Mouse (Mus musculus): ENCODE measurements around the gene Pithd1. TPM values are rescaled to one million over a fixed set of nuclear protein-coding genes. Genes with fewer than 3 reads are reported as not detected.

Gene Pithd1
- polyA plus RNA-seq, 1 experiment = 140 TPM

- Histone ChIP-seq H3K36me3 (ENCODE audit: control insufficient read depth, insufficient read depth, low read length) (peaks cover 10% of the 10 kb centered on the region), H3K27me3 (ENCODE audit: control insufficient read depth, insufficient read depth, low read length) (no peaks in the 10 kb centered on the region), H3K4me1 (replicated peaks; ENCODE audit: control insufficient read depth, insufficient read depth, low read length) (peaks cover 22% of the 10 kb centered on the region), H3K4me3 (ENCODE audit: control insufficient read depth, insufficient read depth, low read length) (no peak overlapping the region), H3K27ac (ENCODE audit: control insufficient read depth, insufficient read depth, low read length) (no peak overlapping the region)
- TF ChIP-seq POLR2A (IDR thresholded peaks at IDR 0.05; ENCODE audit: control insufficient read depth, extremely low read depth, insufficient read depth, low read length, poor library complexity) (no peak), CTCF (IDR thresholded peaks at IDR 0.05; ENCODE audit: borderline replicate concordance, control insufficient read depth, extremely low read depth, insufficient read depth, low read length, poor library complexity) (no peak)
- 96% methylated on average over 12 of the region's 12 CpGs for WGBS
- DNase-seq = no peak
These were observed 10.9 kb downstream of the Pithd1 start for GRCm38 (mm10) chr4:135976146-135976545.

GRCm38 (mm10) chr4:135972911-135973811 is 13.9 kb downstream of the Pithd1 start:
- TF ChIP-seq CTCF (IDR thresholded peaks at IDR 0.05; ENCODE audit: borderline replicate concordance, control insufficient read depth, extremely low read depth, insufficient read depth, low read length, poor library complexity) (no peak), POLR2A (IDR thresholded peaks at IDR 0.05; ENCODE audit: control insufficient read depth, extremely low read depth, insufficient read depth, low read length, poor library complexity) (no peak)
- Histone ChIP-seq H3K4me1 (replicated peaks; ENCODE audit: control insufficient read depth, insufficient read depth, low read length) (peaks cover 22% of the 10 kb centered on the region), H3K36me3 (ENCODE audit: control insufficient read depth, insufficient read depth, low read length) (peaks cover 23% of the 10 kb centered on the region), H3K27ac (ENCODE audit: control insufficient read depth, insufficient read depth, low read length) (peak overlapping the region; percentile 37), H3K27me3 (ENCODE audit: control insufficient read depth, insufficient read depth, low read length) (no peaks in the 10 kb centered on the region), H3K4me3 (ENCODE audit: control insufficient read depth, insufficient read depth, low read length) (peak overlapping the region; percentile 83)
- DNase-seq = no peak
- 29% methylated on average over 13 of the region's 13 CpGs for WGBS

GRCm38 (mm10) chr4:135972556-135972906 is 14.5 kb downstream of the Pithd1 start, which contains the start of gene Lypla2:
Gene Lypla2 (minus strand): TSS chr4:135972626.
- peaks cover 22% of the 10 kb centered on the region for H3K4me1 ChIP-seq (replicated peaks; ENCODE audit: control insufficient read depth, insufficient read depth, low read length)
- no peaks in the 10 kb centered on the region for H3K27me3 ChIP-seq (ENCODE audit: control insufficient read depth, insufficient read depth, low read length)
- no peak for TF ChIP-seq CTCF (IDR thresholded peaks at IDR 0.05; ENCODE audit: borderline replicate concordance, control insufficient read depth, extremely low read depth, insufficient read depth, low read length, poor library complexity)
- peak; percentile 55; the same call in 1 of the 2 replicates for TF ChIP-seq POLR2A (IDR thresholded peaks at IDR 0.05; ENCODE audit: control insufficient read depth, extremely low read depth, insufficient read depth, low read length, poor library complexity)
- 1% methylated on average over 19 of the region's 19 CpGs for WGBS
- H3K4me3 ChIP-seq (ENCODE audit: control insufficient read depth, insufficient read depth, low read length) = peak within 1 kb of the TSS; percentile 83
- DNase-seq = peak; percentile 80
- H3K36me3 ChIP-seq (ENCODE audit: control insufficient read depth, insufficient read depth, low read length) = peaks cover 27% of the 10 kb centered on the region
- peak within 1 kb of the TSS; percentile 37 for H3K27ac ChIP-seq (ENCODE audit: control insufficient read depth, insufficient read depth, low read length)

GRCm38 (mm10) chr4:135971805-135972555 is 15.1 kb downstream of the Pithd1 start:
- H3K36me3 ChIP-seq (ENCODE audit: control insufficient read depth, insufficient read depth, low read length) = peaks cover 32% of the 10 kb centered on the region
- peaks cover 22% of the 10 kb centered on the region for H3K4me1 ChIP-seq (replicated peaks; ENCODE audit: control insufficient read depth, insufficient read depth, low read length)
- H3K27me3 ChIP-seq (ENCODE audit: control insufficient read depth, insufficient read depth, low read length) = no peaks in the 10 kb centered on the region
- H3K27ac ChIP-seq (ENCODE audit: control insufficient read depth, insufficient read depth, low read length) = peak overlapping the region; percentile 9; the same call in 1 of the 2 replicates
- DNase-seq = peak; percentile 46
- H3K4me3 ChIP-seq (ENCODE audit: control insufficient read depth, insufficient read depth, low read length) = peak overlapping the region; percentile 83
- WGBS = 1% methylated on average over 35 of the region's 35 CpGs
- TF ChIP-seq CTCF (IDR thresholded peaks at IDR 0.05; ENCODE audit: borderline replicate concordance, control insufficient read depth, extremely low read depth, insufficient read depth, low read length, poor library complexity) (peak; percentile 17; the same call in 1 of the 2 replicates), POLR2A (IDR thresholded peaks at IDR 0.05; ENCODE audit: control insufficient read depth, extremely low read depth, insufficient read depth, low read length, poor library complexity) (no peak)

GRCm38 (mm10) chr4:135970585-135970984 is 16.5 kb downstream of the Pithd1 start:
- no peak for DNase-seq
- Histone ChIP-seq H3K27me3 (ENCODE audit: control insufficient read depth, insufficient read depth, low read length) (no peaks in the 10 kb centered on the region), H3K27ac (ENCODE audit: control insufficient read depth, insufficient read depth, low read length) (no peak overlapping the region), H3K4me3 (ENCODE audit: control insufficient read depth, insufficient read depth, low read length) (no peak overlapping the region), H3K4me1 (replicated peaks; ENCODE audit: control insufficient read depth, insufficient read depth, low read length) (peaks cover 22% of the 10 kb centered on the region), H3K36me3 (ENCODE audit: control insufficient read depth, insufficient read depth, low read length) (peaks cover 26% of the 10 kb centered on the region)
- 93% methylated on average over 11 of the region's 11 CpGs for WGBS
- TF ChIP-seq CTCF (IDR thresholded peaks at IDR 0.05; ENCODE audit: borderline replicate concordance, control insufficient read depth, extremely low read depth, insufficient read depth, low read length, poor library complexity) (no peak), POLR2A (IDR thresholded peaks at IDR 0.05; ENCODE audit: control insufficient read depth, extremely low read depth, insufficient read depth, low read length, poor library complexity) (no peak)

GRCm38 (mm10) chr4:135969070-135969750 is 17.9 kb downstream of the Pithd1 start:
- H3K27me3 ChIP-seq (ENCODE audit: control insufficient read depth, insufficient read depth, low read length) = no peaks in the 10 kb centered on the region
- no peak overlapping the region for H3K27ac ChIP-seq (ENCODE audit: control insufficient read depth, insufficient read depth, low read length)
- H3K4me3 ChIP-seq (ENCODE audit: control insufficient read depth, insufficient read depth, low read length) = no peak overlapping the region
- no peak for TF ChIP-seq CTCF (IDR thresholded peaks at IDR 0.05; ENCODE audit: borderline replicate concordance, control insufficient read depth, extremely low read depth, insufficient read depth, low read length, poor library complexity)
- TF ChIP-seq POLR2A (IDR thresholded peaks at IDR 0.05; ENCODE audit: control insufficient read depth, extremely low read depth, insufficient read depth, low read length, poor library complexity) = no peak
- 97% methylated on average over 13 of the region's 13 CpGs for WGBS
- H3K36me3 ChIP-seq (ENCODE audit: control insufficient read depth, insufficient read depth, low read length) = peaks cover 26% of the 10 kb centered on the region
- peaks cover 29% of the 10 kb centered on the region for H3K4me1 ChIP-seq (replicated peaks; ENCODE audit: control insufficient read depth, insufficient read depth, low read length)
- DNase-seq = no peak
